Mouse (Mus musculus): ENCODE data around the gene Gda. TPM values are rescaled to one million over a fixed set of nuclear protein-coding genes. Genes with fewer than 3 reads are reported as not detected.

Gene Gda
- polyA plus RNA-seq, 1 experiment from 2014 or later: 0.10 TPM

DNA sequence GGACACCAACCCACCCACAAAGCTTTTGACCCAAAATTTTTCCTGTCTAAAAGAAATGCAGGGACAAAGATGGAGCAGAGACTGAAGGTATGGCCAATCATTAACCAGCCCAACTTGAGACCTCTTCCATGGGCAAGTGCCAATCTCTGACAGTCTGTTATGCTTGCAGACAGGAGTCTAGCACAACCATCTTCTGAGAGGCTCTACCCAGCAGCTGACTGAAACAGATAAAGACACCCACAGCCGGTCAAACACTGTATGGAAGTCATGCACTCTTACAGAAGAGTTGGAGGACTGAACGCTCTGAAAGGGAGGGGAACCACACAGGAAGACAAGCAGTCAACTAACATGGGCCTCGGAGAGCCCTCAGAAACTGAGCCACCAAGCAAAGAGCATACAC, 36.7 kb downstream of the Gda start:
- Histone ChIP-seq H3K9me3 (no peaks in the 10 kb centered on the region), H3K4me2 (replicated peaks) (no peak overlapping the region)
- no peak for ATAC-seq (ENCODE audit: low FRiP score, low read depth)

DNA sequence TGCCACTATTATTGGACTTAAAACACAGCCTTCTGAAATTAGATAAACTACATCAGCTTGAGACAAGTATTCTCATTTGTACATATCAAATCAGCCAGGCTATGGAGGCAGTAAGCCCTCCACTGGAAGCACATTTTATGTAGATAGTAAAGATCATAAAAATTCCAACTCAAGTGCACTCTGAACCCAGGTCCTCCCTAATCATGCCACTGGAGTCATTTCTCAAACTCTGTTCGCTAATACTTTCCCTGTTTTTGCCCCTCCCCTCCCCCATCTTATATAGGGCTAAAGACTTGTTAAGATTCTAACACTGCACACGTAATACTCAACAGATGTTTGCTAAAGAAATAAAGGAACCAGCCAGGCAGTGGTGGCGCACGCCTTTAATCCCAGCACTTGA, 39.9 kb downstream of the Gda start:
- Histone ChIP-seq H3K4me1 (no peaks in the 10 kb centered on the region), H3K27me3 (replicated peaks) (no peaks in the 10 kb centered on the region), H3K27ac (no peak overlapping the region), H3K9me3 (no peaks in the 10 kb centered on the region), H3K9ac (no peak overlapping the region), H3K4me3 (no peak overlapping the region), H3K4me2 (replicated peaks) (no peak overlapping the region), H3K36me3 (no peaks in the 10 kb centered on the region)
- 85% methylated on average over 4 of the region's 4 CpGs for WGBS
- no peak for ATAC-seq (ENCODE audit: low FRiP score, low read depth)

More for the DNA sequence above, 36.7 kb downstream of the Gda start:
- no peaks in the 10 kb centered on the region for H3K27me3 ChIP-seq (replicated peaks)
- no peak overlapping the region for H3K27ac ChIP-seq
- H3K9ac ChIP-seq: no peak overlapping the region
- H3K36me3 ChIP-seq: no peaks in the 10 kb centered on the region
- H3K4me1 ChIP-seq: no peaks in the 10 kb centered on the region
- WGBS: 87% methylated on average over 3 of the region's 3 CpGs
- H3K4me3 ChIP-seq: no peak overlapping the region

DNA sequence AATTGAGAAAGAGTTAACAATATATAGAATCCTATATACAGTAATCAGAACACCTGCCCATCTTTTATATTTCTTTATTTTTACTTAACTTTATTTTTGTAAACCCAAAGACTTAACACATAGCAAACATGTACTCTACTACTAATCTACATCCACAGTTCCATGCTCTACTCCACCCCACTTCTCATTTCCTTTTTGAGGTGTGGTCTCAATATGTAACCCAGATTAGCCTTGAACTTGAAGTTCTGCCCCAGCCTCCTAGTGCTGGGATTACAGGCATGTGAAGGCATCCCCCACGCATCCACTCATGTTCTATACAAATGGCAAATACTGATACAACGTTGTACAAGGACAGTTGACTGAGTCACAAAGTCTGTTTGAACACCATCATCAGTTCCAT, 40.4 kb downstream of the Gda start:
- Histone ChIP-seq H3K4me1 (no peaks in the 10 kb centered on the region), H3K36me3 (no peaks in the 10 kb centered on the region), H3K9ac (no peak overlapping the region), H3K4me2 (replicated peaks) (no peak overlapping the region), H3K4me3 (no peak overlapping the region), H3K27me3 (replicated peaks) (no peaks in the 10 kb centered on the region), H3K27ac (no peak overlapping the region), H3K9me3 (no peaks in the 10 kb centered on the region)
- 83% methylated on average over 2 of the region's 2 CpGs for WGBS
- ATAC-seq (ENCODE audit: low FRiP score, low read depth): no peak

DNA sequence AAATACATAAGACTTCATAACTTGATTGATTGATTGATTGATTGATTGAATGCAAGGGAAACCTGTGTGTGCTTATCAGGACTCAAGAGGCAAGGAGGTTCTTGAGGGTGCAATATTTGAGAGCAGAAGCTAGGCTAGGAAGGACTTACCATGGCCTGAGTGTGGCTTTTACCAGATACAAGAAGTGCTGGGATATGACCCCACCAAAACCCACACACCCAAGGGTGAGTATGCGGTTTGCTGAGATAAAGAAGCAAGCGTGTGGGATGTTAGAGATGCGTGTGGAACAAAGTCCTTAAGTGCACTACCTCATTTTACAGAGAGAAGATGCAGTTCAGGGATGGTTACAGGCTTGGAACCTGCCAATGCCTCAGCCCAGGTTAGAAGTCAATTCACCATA, 41.0 kb downstream of the Gda start:
- no peak for ATAC-seq (ENCODE audit: low FRiP score, low read depth)
- no peak overlapping the region for H3K9ac ChIP-seq
- no peaks in the 10 kb centered on the region for H3K4me1 ChIP-seq
- H3K27me3 ChIP-seq (replicated peaks): no peaks in the 10 kb centered on the region
- WGBS: 94% methylated on average over 3 of the region's 3 CpGs
- H3K4me2 ChIP-seq (replicated peaks): no peak overlapping the region
- H3K36me3 ChIP-seq: no peaks in the 10 kb centered on the region
- no peak overlapping the region for H3K27ac ChIP-seq
- no peaks in the 10 kb centered on the region for H3K9me3 ChIP-seq
- no peak overlapping the region for H3K4me3 ChIP-seq

DNA sequence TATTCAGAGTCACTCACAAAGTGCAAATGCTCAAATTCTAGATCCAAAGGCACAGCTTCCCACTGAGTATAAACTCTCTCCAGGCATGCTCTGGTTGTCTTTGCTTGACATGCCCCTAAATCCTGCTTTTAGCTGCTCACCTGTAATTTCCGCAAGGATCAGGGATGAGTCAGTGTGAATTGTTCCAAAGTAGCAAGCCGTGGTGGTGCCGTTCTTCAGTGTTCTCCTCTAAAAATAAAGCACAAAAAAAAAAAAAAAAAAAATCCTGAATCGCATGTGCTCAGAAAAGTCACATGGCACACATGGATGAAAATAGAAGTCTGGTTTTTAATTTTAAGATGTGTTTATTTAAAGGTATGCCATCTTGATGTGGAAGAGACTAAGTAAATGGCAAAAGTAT, 47.9 kb downstream of the Gda start:
- Histone ChIP-seq H3K4me3 (no peak overlapping the region), H3K36me3 (no peaks in the 10 kb centered on the region), H3K27me3 (replicated peaks) (no peaks in the 10 kb centered on the region), H3K9me3 (no peaks in the 10 kb centered on the region), H3K4me2 (replicated peaks) (no peak overlapping the region), H3K27ac (no peak overlapping the region), H3K9ac (no peak overlapping the region), H3K4me1 (no peaks in the 10 kb centered on the region)
- ATAC-seq (ENCODE audit: low FRiP score, low read depth): no peak
- WGBS: 88% methylated on average over 4 of the region's 4 CpGs

DNA sequence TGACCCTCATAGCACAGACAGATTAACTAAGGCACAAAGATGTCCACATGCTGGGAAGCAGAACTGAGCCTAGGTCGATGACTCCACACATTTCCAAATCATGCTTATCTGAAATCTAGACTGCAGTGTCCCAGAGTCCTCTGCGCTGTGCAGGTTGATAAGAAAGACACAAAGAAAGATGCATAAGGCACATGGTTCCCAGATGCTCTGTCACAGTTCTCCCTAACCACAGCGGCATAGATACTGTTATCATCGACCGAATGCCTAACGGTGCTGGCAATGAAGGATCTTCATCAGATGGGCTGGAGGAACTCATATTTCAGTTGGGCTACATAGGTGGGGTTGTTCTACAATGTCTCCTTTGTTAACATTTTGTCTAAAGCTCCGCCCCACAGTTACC, 49.5 kb downstream of the Gda start:
- no peaks in the 10 kb centered on the region for H3K9me3 ChIP-seq
- no peak overlapping the region for H3K27ac ChIP-seq
- 88% methylated on average over 7 of the region's 7 CpGs for WGBS

DNA sequence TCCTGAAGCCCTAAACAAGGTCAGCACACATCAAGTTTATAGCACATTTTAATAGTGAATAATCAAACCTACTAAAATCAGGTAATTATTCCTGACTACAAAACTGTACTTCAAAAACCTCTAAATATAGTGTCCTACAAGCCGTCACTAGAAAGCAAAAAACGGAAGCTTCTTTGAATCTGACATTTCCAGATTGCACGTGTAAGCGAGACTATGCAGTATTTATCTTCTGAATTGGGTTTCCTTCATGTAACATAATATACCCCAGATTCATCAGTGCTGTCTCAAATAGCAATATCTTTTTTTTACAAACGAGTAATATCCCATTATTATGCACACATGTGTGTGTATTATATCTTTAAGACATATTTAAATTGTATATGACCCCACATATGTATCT, 54.8 kb downstream of the Gda start:
- Histone ChIP-seq H3K4me2 (replicated peaks) (no peak overlapping the region), H3K27me3 (replicated peaks) (no peaks in the 10 kb centered on the region), H3K4me1 (no peaks in the 10 kb centered on the region), H3K36me3 (no peaks in the 10 kb centered on the region), H3K9ac (no peak overlapping the region), H3K27ac (no peak overlapping the region), H3K4me3 (no peak overlapping the region), H3K9me3 (no peaks in the 10 kb centered on the region)
- WGBS: 90% methylated on average over 5 of the region's 5 CpGs
- no peak for ATAC-seq (ENCODE audit: low FRiP score, low read depth)

More for the DNA sequence above, 49.5 kb downstream of the Gda start:
- no peaks in the 10 kb centered on the region for H3K4me1 ChIP-seq
- no peaks in the 10 kb centered on the region for H3K27me3 ChIP-seq (replicated peaks)
- no peak overlapping the region for H3K4me3 ChIP-seq
- ATAC-seq (ENCODE audit: low FRiP score, low read depth): no peak
- H3K36me3 ChIP-seq: no peaks in the 10 kb centered on the region
- no peak overlapping the region for H3K4me2 ChIP-seq (replicated peaks)
- no peak overlapping the region for H3K9ac ChIP-seq

DNA sequence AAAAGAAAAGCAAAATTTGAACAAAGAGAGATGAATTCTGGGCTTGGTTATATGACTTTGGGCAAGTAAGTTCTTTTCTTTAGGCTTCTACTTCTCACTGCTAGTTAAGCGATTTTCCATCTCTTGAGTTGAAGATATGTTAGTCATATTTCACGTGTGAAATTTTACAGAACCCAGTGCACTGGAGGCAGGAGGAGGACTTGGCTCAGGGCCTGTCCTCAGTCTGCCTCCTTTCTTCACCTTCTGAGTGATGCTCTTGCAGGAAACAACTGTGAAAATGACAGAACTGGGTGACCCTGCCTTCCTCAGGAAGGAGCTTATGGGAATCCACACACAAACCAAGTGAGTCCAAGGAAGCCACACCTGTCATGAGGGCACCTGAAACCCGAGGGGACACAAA, 57.9 kb downstream of the Gda start:
- 75% methylated on average over 3 of the region's 3 CpGs for WGBS

DNA sequence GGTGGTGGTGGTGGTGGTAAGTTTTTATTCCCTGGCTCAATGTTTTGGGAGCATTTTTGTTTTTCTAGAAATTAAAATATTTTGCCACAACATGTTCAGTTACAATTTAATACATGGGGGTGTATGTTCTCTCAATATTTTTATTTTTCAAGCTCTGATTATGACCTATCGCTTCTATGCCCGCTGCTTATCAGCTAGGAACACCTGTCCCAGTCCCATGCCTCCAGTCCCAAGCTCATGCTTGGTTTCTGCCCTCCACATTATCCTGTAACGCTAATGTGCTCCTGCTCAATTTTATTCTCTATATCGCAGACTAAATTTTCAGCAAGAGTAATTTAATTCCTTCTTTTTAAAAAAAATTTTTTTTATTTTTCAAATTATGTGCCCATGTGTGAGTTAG, 64.1 kb downstream of the Gda start:
- H3K9ac ChIP-seq: no peak overlapping the region
- H3K27me3 ChIP-seq (replicated peaks): no peaks in the 10 kb centered on the region
- no peaks in the 10 kb centered on the region for H3K4me1 ChIP-seq
- H3K9me3 ChIP-seq: no peaks in the 10 kb centered on the region
- H3K27ac ChIP-seq: no peak overlapping the region
- 92% methylated on average over 4 of the region's 4 CpGs for WGBS
- ATAC-seq (ENCODE audit: low FRiP score, low read depth): no peak
- H3K36me3 ChIP-seq: no peaks in the 10 kb centered on the region
- H3K4me2 ChIP-seq (replicated peaks): no peak overlapping the region
- H3K4me3 ChIP-seq: no peak overlapping the region

More for the DNA sequence above, 57.9 kb downstream of the Gda start:
- no peaks in the 10 kb centered on the region for H3K4me1 ChIP-seq
- H3K4me2 ChIP-seq (replicated peaks): no peak overlapping the region
- H3K4me3 ChIP-seq: no peak overlapping the region
- no peaks in the 10 kb centered on the region for H3K9me3 ChIP-seq
- H3K36me3 ChIP-seq: no peaks in the 10 kb centered on the region
- H3K27ac ChIP-seq: no peak overlapping the region
- no peak for ATAC-seq (ENCODE audit: low FRiP score, low read depth)
- H3K27me3 ChIP-seq (replicated peaks): no peaks in the 10 kb centered on the region
- H3K9ac ChIP-seq: no peak overlapping the region

DNA sequence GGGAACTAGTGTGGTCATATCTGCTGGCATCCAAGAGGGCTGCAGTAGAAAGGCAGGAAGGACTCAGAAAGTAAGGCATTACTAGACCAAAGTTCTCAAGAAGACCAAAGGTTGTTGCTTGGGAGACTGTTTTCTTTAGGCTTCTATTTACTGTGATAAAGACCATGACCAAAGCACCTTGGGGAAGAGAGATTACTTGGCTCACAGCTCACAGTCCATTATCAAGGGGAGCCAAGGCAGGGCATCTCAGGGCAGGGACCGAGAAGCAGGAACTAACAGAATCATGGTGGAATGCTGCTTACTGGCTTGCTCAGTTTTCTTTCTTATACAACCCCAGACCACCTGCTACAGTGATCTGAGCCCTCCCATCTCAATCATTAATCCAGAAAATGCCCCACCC, 65.9 kb downstream of the Gda start:
- no peak for ATAC-seq (ENCODE audit: low FRiP score, low read depth)
- Histone ChIP-seq H3K36me3 (no peaks in the 10 kb centered on the region), H3K4me1 (no peaks in the 10 kb centered on the region), H3K27me3 (replicated peaks) (no peaks in the 10 kb centered on the region), H3K9ac (no peak overlapping the region), H3K27ac (no peak overlapping the region), H3K4me3 (no peak overlapping the region), H3K4me2 (replicated peaks) (no peak overlapping the region), H3K9me3 (no peaks in the 10 kb centered on the region)
- 91% methylated on average over 1 of the region's 1 CpGs for WGBS

DNA sequence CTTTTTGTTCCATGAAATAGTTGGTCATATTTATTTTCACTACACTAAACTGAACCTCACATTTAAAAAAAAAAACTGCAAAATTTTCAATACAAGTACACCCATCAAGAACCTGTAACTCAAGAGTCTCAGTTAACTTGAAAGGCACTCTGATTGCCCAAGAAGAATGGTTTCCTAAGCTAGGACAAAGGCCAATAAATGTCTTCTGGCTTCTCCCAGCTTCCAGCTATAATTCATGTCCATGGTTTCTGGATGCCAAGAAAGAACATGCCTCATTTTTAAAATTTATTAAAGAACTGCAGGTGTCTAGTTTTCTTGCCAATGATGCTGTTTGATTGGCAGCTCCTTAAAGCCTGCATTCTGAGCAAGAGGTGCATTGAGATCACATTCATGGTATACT, 75.3 kb downstream of the Gda start:
- H3K36me3 ChIP-seq: no peaks in the 10 kb centered on the region
- no peak overlapping the region for H3K27ac ChIP-seq
- no peak overlapping the region for H3K9ac ChIP-seq
- no peaks in the 10 kb centered on the region for H3K9me3 ChIP-seq
- no peak for ATAC-seq (ENCODE audit: low FRiP score, low read depth)
- H3K4me1 ChIP-seq: no peaks in the 10 kb centered on the region
- H3K4me3 ChIP-seq: no peak overlapping the region
- H3K4me2 ChIP-seq (replicated peaks): no peak overlapping the region
- H3K27me3 ChIP-seq (replicated peaks): no peaks in the 10 kb centered on the region

DNA sequence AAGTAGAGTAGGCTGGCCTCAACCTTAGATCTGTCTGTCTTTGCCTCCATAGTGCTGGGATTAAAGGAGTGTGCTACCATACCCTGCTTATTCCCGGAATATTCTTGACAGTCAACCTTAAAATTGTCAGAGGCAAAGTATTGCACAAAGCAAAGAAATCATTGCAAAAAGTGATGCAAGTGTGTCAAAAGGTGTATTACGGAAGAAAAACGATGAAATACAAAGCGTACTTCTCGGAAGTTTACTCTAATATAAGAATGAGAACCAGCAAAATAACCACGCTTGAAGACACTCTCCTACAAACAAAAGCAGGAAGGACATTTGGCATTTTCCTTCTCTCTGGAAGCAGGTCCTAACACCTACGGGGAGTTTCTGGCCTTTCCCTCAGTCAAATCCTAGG, 76.9 kb downstream of the Gda start:
- Histone ChIP-seq H3K27me3 (replicated peaks) (no peaks in the 10 kb centered on the region), H3K9ac (no peak overlapping the region), H3K27ac (no peak overlapping the region), H3K4me2 (replicated peaks) (no peak overlapping the region), H3K4me1 (no peaks in the 10 kb centered on the region), H3K36me3 (no peaks in the 10 kb centered on the region), H3K4me3 (no peak overlapping the region), H3K9me3 (no peaks in the 10 kb centered on the region)
- ATAC-seq (ENCODE audit: low FRiP score, low read depth): no peak
- WGBS: 94% methylated on average over 7 of the region's 7 CpGs

DNA sequence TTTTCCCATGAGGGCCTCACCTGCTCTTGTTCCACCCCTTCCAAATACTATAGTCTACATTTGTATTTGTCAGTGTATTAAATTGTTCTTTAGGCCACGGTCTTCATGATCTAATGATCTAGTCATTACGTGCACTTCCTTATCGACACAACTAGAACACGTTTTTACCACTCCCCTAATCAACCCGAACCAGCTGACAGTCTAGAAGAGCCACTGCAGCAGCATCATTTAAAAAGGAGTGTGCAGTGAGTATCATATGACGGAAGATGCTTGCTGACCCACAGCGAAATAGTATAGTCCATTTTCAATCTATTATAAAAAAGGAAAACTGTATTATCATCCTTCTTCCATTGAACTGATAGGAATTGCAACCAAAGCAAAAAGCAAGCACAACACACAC, 82.3 kb downstream of the Gda start:
- WGBS: 91% methylated on average over 7 of the region's 7 CpGs
- ATAC-seq (ENCODE audit: low FRiP score, low read depth): no peak
- Histone ChIP-seq H3K9ac (no peak overlapping the region), H3K4me1 (no peaks in the 10 kb centered on the region), H3K4me3 (no peak overlapping the region), H3K27ac (no peak overlapping the region), H3K27me3 (replicated peaks) (no peaks in the 10 kb centered on the region), H3K36me3 (no peaks in the 10 kb centered on the region), H3K4me2 (replicated peaks) (no peak overlapping the region), H3K9me3 (no peaks in the 10 kb centered on the region)

DNA sequence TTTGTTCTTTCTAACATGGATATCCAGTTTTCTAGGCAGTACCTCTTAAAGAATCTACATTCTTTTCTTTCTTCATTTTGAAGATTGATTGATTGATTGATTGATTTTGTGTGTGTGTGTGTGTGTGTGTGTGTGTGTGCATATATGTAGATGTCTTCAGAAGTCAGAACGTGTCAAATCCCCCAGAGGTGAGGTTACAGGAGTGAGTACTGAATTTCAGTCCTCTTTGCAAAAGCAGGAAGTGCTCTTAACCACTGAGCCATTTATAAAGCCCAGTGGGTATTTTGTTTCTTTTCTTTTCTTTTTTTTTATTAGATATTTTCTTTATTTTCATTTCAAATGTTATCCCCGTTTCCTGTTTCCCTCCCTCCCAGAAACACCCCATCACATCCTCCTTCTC, 86.4 kb downstream of the Gda start:
- H3K4me1 ChIP-seq: no peaks in the 10 kb centered on the region
- H3K27me3 ChIP-seq (replicated peaks): no peaks in the 10 kb centered on the region
- no peak overlapping the region for H3K27ac ChIP-seq
- ATAC-seq (ENCODE audit: low FRiP score, low read depth): no peak
- no peaks in the 10 kb centered on the region for H3K9me3 ChIP-seq
- H3K4me2 ChIP-seq (replicated peaks): no peak overlapping the region
- 85% methylated on average over 2 of the region's 2 CpGs for WGBS
- H3K36me3 ChIP-seq: no peaks in the 10 kb centered on the region
- no peak overlapping the region for H3K4me3 ChIP-seq
- H3K9ac ChIP-seq: no peak overlapping the region

All from neural tube, embryonic 12.5 days (tissue).